Mouse (Mus musculus) cerebellum, postnatal 10 days (tissue): ENCODE results near the gene Olfr902.
"Not testable (repeated sequence)": the region's sequence is repeated elsewhere in the genome, so short reads cannot be mapped to it uniquely, and the experiment has no call there.

Experiments
- DNase-seq, 2 experiments: peaks; one replicate each; pipeline ENCODE4 v3.0.0; 2021; ENCODE audit warnings: mixed read lengths in 2 of 2

The Olfr902 gene

GRCm38 (mm10) chr9:38447352-38447751 is at the start of gene Olfr902:
Gene Olfr902, plus strand, starts transcription at chr9:38447652.
- no peak for DNase-seq

DNA sequence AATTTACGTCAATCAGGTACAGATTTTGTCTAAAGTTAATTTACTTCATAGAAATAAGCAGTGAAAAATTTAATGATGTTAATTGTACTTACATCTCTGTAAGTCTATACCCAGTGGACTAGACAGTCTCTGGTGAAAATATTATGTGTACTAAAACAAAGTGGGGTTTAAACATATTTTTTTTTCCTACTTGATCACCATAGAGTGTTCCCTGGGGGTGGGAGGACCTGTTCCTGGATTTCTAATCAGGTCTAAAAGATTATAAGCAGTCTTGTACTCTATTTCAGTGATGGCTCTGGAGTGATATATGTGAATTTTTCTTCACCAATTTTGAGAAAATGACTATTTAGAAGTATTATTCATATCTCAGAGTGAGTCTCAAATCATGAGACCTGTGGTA is 46.1 kb upstream of the Olfr902 start, which contains the start of gene Olfr147:
Gene Olfr147, plus strand, starts transcription at position 301 of the 400 bp plus-strand sequence.
- DNase-seq, result no peak

GRCm38 (mm10) chr9:38407502-38407901 is 40.0 kb upstream of the Olfr902 start:
- not testable (repeated sequence) for DNase-seq

- not testable (repeated sequence) for DNase-seq
These were observed 34.0 kb upstream of the Olfr902 start for GRCm38 (mm10) chr9:38413502-38413901.

GRCm38 (mm10) chr9:38423801-38424200 is 23.7 kb upstream of the Olfr902 start:
- DNase-seq, result no peak

GRCm38 (mm10) chr9:38427026-38427425 is 20.4 kb upstream of the Olfr902 start:
- DNase-seq, result no peak

DNA sequence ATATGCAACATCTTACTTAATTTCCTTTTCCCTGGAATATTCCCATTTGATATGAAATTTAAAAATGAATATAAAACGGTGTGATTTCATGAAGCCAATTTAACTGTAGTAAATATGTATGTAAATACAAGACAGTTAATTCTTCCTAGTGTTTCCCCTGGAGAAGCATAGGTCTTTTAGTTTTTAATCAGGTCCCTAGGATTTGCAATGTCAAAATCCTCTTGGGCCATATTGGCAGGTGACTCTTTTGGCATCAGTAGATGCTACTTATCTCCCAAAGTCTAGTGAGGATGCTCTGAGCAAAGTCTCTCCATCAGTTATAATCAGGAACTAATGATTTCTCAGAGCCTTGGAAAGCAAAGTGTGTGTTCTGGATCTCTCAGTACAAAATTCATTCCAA is 18.3 kb upstream of the Olfr902 start, which contains the start of gene Olfr901:
Gene Olfr901, plus strand, starts transcription at position 301 of the 400 bp plus-strand sequence.
- no peak for DNase-seq

DNA sequence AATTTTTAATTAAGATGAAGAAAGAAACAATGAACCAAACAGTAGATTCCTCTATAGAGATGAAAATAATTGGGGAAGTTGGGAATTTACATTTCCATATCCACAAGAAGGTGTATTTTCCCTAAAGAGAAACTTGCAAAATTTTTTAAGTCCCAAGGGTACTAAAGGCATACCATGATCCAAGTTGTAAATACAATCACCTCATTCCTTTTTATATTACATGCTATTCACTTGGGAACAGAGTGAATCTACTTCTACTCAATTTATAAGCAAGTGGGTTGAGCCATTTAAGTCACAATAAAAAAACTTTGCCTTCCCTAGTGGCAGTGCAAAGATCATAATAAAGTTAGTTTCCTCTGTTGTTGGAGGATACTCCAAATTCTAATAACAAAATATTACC is 15.4 kb downstream of the Olfr902 start, which contains the start of gene Olfr904:
Gene Olfr904, plus strand, starts transcription at position 301 of the 400 bp plus-strand sequence.
- no peak for DNase-seq

DNA sequence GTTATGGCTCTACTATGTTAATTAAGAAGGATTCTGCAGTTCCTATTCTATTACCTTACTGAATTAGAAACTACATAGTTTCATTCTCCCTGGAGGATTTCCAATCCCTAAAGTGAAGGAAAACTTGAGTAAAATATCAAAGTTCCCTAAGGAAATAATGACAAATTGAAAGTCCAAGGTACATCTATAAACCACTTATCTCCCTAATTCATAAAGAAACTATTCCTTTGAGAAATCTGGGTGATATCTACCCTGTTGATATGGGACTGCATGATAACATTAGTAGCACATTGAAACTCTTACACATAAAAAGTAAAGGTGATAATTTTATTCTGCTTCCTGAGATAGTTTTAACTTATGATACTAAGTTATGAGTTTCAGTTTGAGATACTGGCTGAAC is 23.4 kb downstream of the Olfr902 start, which contains the start of gene Olfr905:
Gene Olfr905, plus strand, starts transcription at position 301 of the 400 bp plus-strand sequence.
- DNase-seq, result no peak

DNA sequence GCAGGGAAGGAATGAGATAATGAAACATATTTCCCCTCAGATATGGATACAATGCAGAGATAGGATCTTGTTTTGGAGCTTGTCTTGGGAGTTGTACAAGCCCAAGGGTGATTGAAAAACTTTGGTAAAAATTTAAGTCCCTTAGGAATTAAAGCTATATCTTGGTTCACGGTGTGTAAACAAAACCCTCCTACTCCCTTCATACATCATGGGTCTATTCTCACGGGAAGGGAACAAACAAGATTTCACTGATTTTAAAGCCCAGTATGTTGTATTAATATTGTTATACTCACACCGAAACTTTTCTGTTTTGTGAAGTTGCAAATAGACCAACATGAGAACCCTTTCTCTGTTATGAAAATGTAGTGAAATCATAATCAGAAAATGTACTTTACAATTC is 39.3 kb downstream of the Olfr902 start, which contains the start of gene Olfr906:
Gene Olfr906, plus strand, starts transcription at position 301 of the 400 bp plus-strand sequence.
- no peak for DNase-seq

GRCm38 (mm10) chr9:38495501-38495900 is 48.0 kb downstream of the Olfr902 start, which contains the start of gene Olfr907:
Gene Olfr907, plus strand, starts transcription at chr9:38495801.
- no peak for DNase-seq
